Mouse (Mus musculus) ES-Bruce4 (cell line): Measurements from ENCODE around the gene Cnn2.

Experiments
- CTCF ChIP-seq: IDR thresholded peaks from one replicate; pipeline ENCODE4 v1.8.1; 2011; ENCODE audit warnings: low read depth, low read length
- POLR2A ChIP-seq: IDR thresholded peaks from one replicate; pipeline ENCODE4 v1.8.1; 2011; ENCODE audit warnings: low read length; ENCODE audit not compliant: insufficient read depth

DNA sequence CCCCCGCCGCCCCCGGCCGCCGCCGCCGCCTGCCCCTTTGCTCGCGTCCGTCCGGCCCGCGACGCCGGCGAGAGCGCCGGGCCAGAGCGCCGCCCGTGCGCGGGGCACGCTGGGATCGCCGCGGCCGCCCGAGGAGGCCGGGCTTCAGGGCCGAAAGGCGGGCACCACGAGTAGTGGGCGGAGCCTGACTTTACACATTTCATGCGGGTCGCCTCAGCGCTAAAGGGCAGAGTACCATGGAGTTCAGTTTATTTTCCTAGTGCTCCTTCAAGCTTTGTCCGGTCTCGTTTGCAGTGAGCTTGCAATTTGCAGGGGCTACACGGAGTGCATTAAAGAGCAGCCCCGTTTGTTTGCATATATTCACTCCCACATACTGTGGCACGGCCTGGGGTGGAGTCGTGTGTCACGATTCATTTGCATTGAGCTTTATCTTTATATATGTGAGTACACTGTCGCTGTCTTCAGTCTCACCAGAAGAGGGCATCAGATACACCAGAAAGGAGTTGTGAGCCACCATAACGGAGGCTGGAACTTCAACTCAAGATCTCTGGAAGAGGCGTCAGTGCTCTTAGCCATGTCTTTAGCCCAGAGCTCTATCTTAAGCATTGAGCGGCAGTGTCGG is 4.1 kb upstream of the Cnn2 start, which contains the start of gene Tmem259:
- TF ChIP-seq CTCF: peak; percentile 17
- TF ChIP-seq POLR2A: no peak
